Mouse (Mus musculus): ENCODE results near the gene Lrrn2. TPM values are rescaled to one million over a fixed set of nuclear protein-coding genes. Genes with fewer than 3 reads are reported as not detected.

Gene Lrrn2
- total RNA-seq (2015) (0.07 TPM in 1 of 2 replicates, not detected in the other), total RNA-seq (2017) (not detected in 2 replicates)

GRCm38 (mm10) chr1:132880161-132881005 lies at the start of gene Lrrn2:
TSS of gene Lrrn2 (plus strand) at chr1:132880273.
- no peak for ATAC-seq (ENCODE audit: poor library complexity, severe bottlenecking)

- no peak for ATAC-seq (ENCODE audit: poor library complexity, severe bottlenecking)
These were observed 48.1 kb upstream of the Lrrn2 start for GRCm38 (mm10) chr1:132831963-132832362.

GRCm38 (mm10) chr1:132834037-132834436 lies 46.0 kb upstream of the Lrrn2 start:
- no peak for ATAC-seq (ENCODE audit: poor library complexity, severe bottlenecking)

DNA sequence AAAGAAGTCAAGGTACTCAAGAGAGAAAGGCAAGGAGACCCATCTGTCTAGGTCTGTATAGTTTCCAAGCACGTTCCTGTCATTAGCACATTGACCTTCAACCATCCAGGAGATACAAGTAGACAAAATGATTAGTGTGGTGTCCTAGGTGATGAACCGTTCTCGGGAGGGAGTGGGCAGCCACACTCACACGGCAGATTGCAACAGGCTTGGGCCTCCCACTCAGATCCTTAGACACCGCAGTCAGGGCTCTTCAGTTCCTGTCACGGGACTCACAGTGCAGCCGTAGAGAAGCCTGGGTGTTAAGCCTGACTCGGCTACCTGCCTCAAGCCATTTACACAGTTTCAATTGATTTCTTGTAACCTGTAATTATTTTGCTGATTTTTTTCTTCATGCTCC lies 43.2 kb upstream of the Lrrn2 start:
- ATAC-seq (ENCODE audit: poor library complexity, severe bottlenecking), result no peak

GRCm38 (mm10) chr1:132837691-132838090 lies 42.4 kb upstream of the Lrrn2 start:
- ATAC-seq (ENCODE audit: poor library complexity, severe bottlenecking), result no peak

- ATAC-seq (ENCODE audit: poor library complexity, severe bottlenecking), result no peak
These were observed 41.7 kb upstream of the Lrrn2 start for GRCm38 (mm10) chr1:132838371-132838770.

- ATAC-seq (ENCODE audit: poor library complexity, severe bottlenecking), result no peak
These were observed 36.5 kb upstream of the Lrrn2 start for GRCm38 (mm10) chr1:132843612-132844011.

DNA sequence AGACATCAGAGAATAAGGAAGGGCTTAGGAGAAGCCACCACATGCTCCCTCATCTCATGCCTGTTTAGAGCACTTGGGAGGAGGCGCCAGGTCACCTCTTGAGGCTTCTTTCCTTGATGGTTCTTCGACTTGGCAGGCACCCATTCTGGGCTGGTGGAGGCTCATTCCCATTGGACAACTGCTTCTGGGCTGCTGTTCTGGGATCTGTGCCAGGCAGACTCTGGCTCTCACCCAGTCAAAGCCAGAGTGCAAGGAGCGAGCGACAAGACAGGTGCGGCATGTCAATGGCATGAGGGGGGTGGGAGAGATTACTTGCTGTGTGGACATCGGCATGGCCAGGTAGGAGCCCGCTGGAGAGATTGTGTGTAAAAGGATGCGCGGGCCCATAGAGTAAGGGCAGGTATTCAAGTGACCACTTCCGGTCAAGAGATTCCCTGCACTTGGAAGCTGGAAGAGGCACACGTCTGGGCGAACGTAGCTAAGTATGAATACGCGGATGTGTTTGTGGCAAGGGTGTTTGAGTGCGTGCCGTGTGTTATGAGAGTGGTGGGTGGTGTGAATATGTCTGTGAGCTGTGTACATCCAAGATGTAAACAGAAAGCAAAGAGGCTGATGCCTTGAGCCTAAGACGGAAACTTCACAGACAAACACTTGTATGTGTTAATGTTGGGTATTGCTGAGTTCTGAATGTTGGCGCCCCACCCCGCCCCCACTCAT lies 35.8 kb upstream of the Lrrn2 start:
- no peak for ATAC-seq (ENCODE audit: poor library complexity, severe bottlenecking)

GRCm38 (mm10) chr1:132845766-132846165 lies 34.3 kb upstream of the Lrrn2 start:
- ATAC-seq (ENCODE audit: poor library complexity, severe bottlenecking), result no peak

GRCm38 (mm10) chr1:132850809-132851208 lies 29.3 kb upstream of the Lrrn2 start:
- no peak for ATAC-seq (ENCODE audit: poor library complexity, severe bottlenecking)

DNA sequence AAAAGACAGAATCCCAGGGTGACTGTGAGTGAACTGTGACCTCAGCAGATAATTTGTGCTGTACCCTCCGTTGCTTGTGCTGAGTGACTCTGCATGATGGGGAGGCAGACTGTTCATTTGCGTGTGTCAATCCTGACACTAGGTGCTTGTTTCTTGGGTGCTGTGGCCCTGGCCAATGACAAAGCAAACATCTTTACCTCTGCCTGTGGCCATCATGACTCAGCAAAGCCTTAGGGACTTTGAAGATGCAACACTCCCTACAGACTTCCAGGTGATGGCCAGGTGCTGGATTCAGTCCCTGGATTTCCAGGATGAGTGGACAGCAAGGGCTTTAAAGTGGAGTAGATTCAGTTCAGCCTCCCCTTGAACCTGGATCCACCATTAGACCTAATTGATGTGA lies 28.8 kb upstream of the Lrrn2 start:
- ATAC-seq (ENCODE audit: poor library complexity, severe bottlenecking), result no peak

- no peak for ATAC-seq (ENCODE audit: poor library complexity, severe bottlenecking)
These were observed 28.3 kb upstream of the Lrrn2 start for GRCm38 (mm10) chr1:132851771-132852170.

DNA sequence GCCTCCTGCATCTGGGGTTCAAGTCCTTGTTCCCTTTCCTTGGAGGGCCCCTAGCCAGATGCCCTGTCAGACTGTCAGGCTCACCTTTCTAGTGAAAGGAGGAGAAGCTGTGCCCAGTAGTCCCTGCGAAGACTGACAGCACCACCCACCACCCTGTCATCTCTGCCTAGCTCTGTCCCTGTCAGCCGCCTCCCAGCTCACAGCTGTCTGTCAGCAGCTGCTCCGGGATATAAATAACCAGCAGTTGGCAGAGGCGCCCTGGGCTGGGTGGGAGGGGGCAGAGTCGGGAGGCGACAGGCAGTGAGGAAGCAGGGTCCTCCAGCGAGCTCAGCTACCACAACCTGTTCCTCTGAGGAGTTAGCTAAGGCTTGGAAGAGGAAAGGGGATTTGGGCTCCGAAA lies 26.8 kb upstream of the Lrrn2 start:
- no peak for ATAC-seq (ENCODE audit: poor library complexity, severe bottlenecking)

DNA sequence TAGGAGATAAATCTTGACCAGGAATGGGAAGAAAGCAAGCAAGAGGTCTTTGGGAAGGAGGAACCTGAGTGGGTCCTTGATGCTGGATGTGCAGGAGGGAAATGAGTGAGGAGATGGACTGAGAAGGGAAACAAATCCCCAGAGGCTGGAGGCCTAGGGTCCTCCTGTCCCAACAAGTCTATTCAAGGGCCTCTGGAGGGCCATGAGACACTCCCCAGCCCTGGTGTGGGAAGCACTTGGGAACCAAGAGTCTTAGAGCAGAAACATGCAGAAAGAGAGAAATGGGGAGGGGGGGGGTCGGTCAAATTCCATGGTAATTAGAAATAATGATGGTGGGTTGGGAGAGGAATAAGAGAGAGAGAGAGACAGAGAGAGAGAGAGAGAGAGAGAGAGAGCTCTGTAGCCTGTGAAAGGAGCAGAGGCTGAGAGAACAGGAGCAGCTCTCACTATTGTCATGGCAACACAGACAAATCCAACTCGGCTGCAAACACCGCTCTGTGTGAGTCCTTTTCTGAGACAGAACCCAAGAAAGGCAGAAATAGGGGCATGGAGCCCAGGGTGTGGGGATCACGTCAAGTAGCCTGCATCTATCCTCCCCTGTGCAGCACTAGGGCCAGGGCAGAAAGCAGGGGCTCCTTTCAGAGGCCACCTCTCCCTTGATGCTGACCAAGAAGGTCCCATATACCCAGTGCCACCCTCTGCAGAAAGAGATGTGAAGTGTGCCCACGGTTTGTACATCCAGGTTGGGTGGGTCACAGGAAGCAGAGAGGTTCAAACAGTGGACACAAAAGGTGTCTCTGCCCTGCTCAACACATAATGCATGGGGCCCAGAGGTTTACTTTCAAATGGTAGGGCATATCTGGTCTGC lies 21.3 kb upstream of the Lrrn2 start:
- no peak for ATAC-seq (ENCODE audit: poor library complexity, severe bottlenecking)

DNA sequence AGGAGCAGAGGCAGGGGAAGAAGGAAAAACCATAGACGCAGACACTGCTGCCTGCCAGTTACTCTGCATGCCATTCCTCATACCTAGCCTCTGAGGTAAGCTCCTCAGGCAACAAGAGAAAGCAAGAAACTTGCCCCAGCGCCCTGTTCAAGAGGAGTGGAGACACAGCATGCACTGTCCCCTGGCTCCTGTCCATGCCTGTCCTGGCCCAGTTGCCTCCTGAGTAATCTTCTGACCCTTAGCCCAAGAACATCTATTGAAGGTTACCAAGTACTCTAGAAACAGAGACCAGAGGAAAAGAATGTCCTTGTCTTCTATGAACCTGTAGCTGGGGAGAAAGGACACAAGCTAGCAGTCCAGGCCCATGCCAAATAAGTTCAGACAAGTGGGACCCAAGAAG lies 15.9 kb upstream of the Lrrn2 start:
- no peak for ATAC-seq (ENCODE audit: poor library complexity, severe bottlenecking)

- ATAC-seq (ENCODE audit: poor library complexity, severe bottlenecking), result no peak
These were observed 14.5 kb upstream of the Lrrn2 start for GRCm38 (mm10) chr1:132865585-132865984.

GRCm38 (mm10) chr1:132870327-132870726 lies 9.7 kb upstream of the Lrrn2 start:
- no peak for ATAC-seq (ENCODE audit: poor library complexity, severe bottlenecking)

DNA sequence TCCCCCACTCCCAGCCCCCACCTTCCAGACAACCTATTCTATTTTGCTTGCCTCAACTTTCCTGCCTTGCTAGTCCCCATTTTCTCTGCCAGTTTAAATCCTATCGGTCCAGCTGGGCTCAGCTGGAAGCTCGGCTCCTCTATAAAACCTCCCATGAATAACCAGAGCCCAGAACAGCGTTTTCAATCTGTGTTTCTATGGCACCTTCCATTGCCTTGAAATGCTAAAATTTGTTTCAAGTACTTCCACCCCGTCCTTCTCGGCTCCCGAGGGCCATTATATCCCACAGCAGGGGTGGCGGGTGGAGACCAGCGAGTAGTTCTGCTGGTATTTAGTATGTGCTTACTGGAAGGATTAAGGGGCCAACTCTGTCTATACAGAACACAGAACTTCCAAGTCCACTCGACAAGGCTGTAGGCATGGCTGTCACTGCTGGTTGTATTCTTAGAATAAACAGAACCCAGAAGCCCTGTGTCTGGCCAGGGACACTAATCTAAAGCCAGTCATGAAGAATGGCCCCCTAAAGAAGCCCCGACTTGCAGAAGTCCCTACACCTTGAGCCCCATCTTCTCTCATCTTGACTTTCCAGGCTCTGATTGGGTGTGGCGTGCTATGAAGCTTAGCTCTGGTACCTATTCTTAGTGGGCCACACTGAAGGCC lies 992 bp upstream of the Lrrn2 start:
- ATAC-seq (ENCODE audit: poor library complexity, severe bottlenecking), result no peak

- no peak for ATAC-seq (ENCODE audit: poor library complexity, severe bottlenecking)
These were observed 292 bp upstream of the Lrrn2 start for GRCm38 (mm10) chr1:132879801-132880160.

GRCm38 (mm10) chr1:132881041-132881761 lies 1.1 kb downstream of the Lrrn2 start:
- no peak for ATAC-seq (ENCODE audit: poor library complexity, severe bottlenecking)

All from megakaryocyte, adult 5-6 weeks (primary cell).